Mouse (Mus musculus): ENCODE measurements around the gene Iqsec1. TPM values are rescaled to one million over a fixed set of nuclear protein-coding genes. Genes with fewer than 3 reads are reported as not detected.
A peak's percentile ranks its signal among the peaks of the same experiment; 100 is the strongest.

Gene Iqsec1
- polyA plus RNA-seq, 1 experiment from 2014 or later: 14.6 TPM

- peak overlapping the region; percentile 74 for H3K4me2 ChIP-seq
- ATAC-seq (ENCODE audit: low FRiP score): peak; percentile 88
- H3K4me3 ChIP-seq (ENCODE audit: low read depth, low read length): peak overlapping the region; percentile 25
- H3K27me3 ChIP-seq (ENCODE audit: control insufficient read depth, insufficient read depth, low read length): no peaks in the 10 kb centered on the region; the same call in 1 of the 2 replicates
- no peaks in the 10 kb centered on the region for H3K9me3 ChIP-seq (ENCODE audit: control insufficient read depth, low read length)
- 12% methylated on average over 19 of the region's 19 CpGs for WGBS
- peaks cover 59% of the 10 kb centered on the region for H3K4me1 ChIP-seq (ENCODE audit: control insufficient read depth, insufficient read depth, low read length)
- peak overlapping the region; percentile 99 for H3K27ac ChIP-seq (ENCODE audit: low read depth, low read length)
- peak overlapping the region; percentile 83 for H3K9ac ChIP-seq (ENCODE audit: low read length)
- DNase-seq (ENCODE audit: low spot score, missing footprints): peak; percentile 97
- H3K36me3 ChIP-seq (ENCODE audit: control insufficient read depth, insufficient read depth, low read length): no peaks in the 10 kb centered on the region
These were observed 206.3 kb downstream of the Iqsec1 start for GRCm38 (mm10) chr6:90781921-90782770.

- Histone ChIP-seq H3K36me3 (ENCODE audit: control insufficient read depth, insufficient read depth, low read length) (no peaks in the 10 kb centered on the region), H3K9ac (ENCODE audit: low read length) (peak overlapping the region; percentile 83), H3K4me2 (peak overlapping the region; percentile 74), H3K4me3 (ENCODE audit: low read depth, low read length) (peak overlapping the region; percentile 25), H3K27me3 (ENCODE audit: control insufficient read depth, insufficient read depth, low read length) (no peaks in the 10 kb centered on the region), H3K9me3 (ENCODE audit: control insufficient read depth, low read length) (no peaks in the 10 kb centered on the region), H3K4me1 (ENCODE audit: control insufficient read depth, insufficient read depth, low read length) (peaks cover 50% of the 10 kb centered on the region), H3K27ac (ENCODE audit: low read depth, low read length) (peak overlapping the region; percentile 99; the same call in 1 of the 2 replicates)
- DNase-seq (ENCODE audit: low spot score, missing footprints) (no peak), ATAC-seq (ENCODE audit: low FRiP score) (no peak)
- 49% methylated on average over 2 of the region's 2 CpGs for WGBS
These were observed 208.0 kb downstream of the Iqsec1 start for GRCm38 (mm10) chr6:90780532-90780931.

DNA sequence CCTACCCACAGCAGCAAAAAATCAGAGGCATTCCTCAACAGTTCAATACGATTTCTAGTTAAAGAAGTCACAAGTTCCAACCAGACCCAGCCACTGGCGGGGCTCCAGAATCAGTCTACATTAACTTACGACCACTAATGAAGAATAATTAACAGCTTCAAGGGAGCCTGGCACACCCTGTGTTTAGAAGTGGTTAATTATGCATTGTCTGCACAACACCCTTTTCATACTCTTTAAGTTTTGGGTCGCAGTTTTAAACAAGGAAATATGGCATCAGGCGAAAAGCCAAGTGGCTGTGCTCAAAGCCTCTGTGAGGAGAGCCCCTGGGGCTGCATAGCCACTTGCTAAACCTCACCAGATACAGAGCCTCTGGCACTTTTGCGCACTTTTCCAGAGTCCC is 209.6 kb downstream of the Iqsec1 start:
- no peaks in the 10 kb centered on the region for H3K27me3 ChIP-seq (ENCODE audit: control insufficient read depth, insufficient read depth, low read length)
- ATAC-seq (ENCODE audit: low FRiP score) (no peak), DNase-seq (ENCODE audit: low spot score, missing footprints) (no peak)
- H3K4me3 ChIP-seq (ENCODE audit: low read depth, low read length): no peak overlapping the region
- WGBS: 85% methylated on average over 6 of the region's 6 CpGs
- H3K27ac ChIP-seq (ENCODE audit: low read depth, low read length): no peak overlapping the region
- H3K9ac ChIP-seq (ENCODE audit: low read length): 0 out of 2 replicates have a peak overlapping the region, but pooled peaks have one; percentile 20
- no peak overlapping the region for H3K4me2 ChIP-seq
- H3K36me3 ChIP-seq (ENCODE audit: control insufficient read depth, insufficient read depth, low read length): no peaks in the 10 kb centered on the region
- H3K4me1 ChIP-seq (ENCODE audit: control insufficient read depth, insufficient read depth, low read length): peaks cover 44% of the 10 kb centered on the region
- H3K9me3 ChIP-seq (ENCODE audit: control insufficient read depth, low read length): no peaks in the 10 kb centered on the region

GRCm38 (mm10) chr6:90777302-90777701 is 211.2 kb downstream of the Iqsec1 start:
- peaks cover 30% of the 10 kb centered on the region for H3K4me1 ChIP-seq (ENCODE audit: control insufficient read depth, insufficient read depth, low read length)
- 90% methylated on average over 1 of the region's 1 CpGs for WGBS
- no peaks in the 10 kb centered on the region for H3K9me3 ChIP-seq (ENCODE audit: control insufficient read depth, low read length)
- no peak for DNase-seq (ENCODE audit: low spot score, missing footprints)
- H3K27me3 ChIP-seq (ENCODE audit: control insufficient read depth, insufficient read depth, low read length): no peaks in the 10 kb centered on the region
- H3K4me3 ChIP-seq (ENCODE audit: low read depth, low read length): no peak overlapping the region
- H3K4me2 ChIP-seq: no peak overlapping the region
- H3K36me3 ChIP-seq (ENCODE audit: control insufficient read depth, insufficient read depth, low read length): no peaks in the 10 kb centered on the region
- H3K9ac ChIP-seq (ENCODE audit: low read length): no peak overlapping the region
- no peak for ATAC-seq (ENCODE audit: low FRiP score)
- no peak overlapping the region for H3K27ac ChIP-seq (ENCODE audit: low read depth, low read length)

DNA sequence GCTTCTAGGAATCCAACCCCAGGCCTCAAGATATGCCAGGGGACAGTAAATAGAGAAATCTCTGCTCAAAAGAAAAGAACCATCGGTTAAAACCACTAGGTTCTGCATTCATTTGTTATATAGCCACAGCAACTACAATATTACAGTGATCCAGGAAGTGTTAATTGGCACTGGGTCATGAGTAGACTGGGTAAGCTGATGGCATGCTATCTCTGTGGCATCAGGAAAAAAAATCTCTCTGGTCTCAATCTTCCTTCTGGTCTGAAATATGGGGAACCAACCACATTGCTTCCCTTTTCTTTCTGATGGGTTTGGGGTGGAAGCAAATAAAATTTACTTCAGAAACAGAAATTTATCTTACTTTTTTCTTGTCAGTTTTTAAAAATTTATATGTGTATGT is 212.9 kb downstream of the Iqsec1 start:
- no peak overlapping the region for H3K9ac ChIP-seq (ENCODE audit: low read length)
- 94% methylated on average over 1 of the region's 1 CpGs for WGBS
- no peak overlapping the region for H3K4me2 ChIP-seq
- no peak for DNase-seq (ENCODE audit: low spot score, missing footprints)
- H3K4me1 ChIP-seq (ENCODE audit: control insufficient read depth, insufficient read depth, low read length): peaks cover 15% of the 10 kb centered on the region
- no peaks in the 10 kb centered on the region for H3K9me3 ChIP-seq (ENCODE audit: control insufficient read depth, low read length)
- ATAC-seq (ENCODE audit: low FRiP score): no peak
- no peak overlapping the region for H3K4me3 ChIP-seq (ENCODE audit: low read depth, low read length)
- no peaks in the 10 kb centered on the region for H3K36me3 ChIP-seq (ENCODE audit: control insufficient read depth, insufficient read depth, low read length)
- H3K27me3 ChIP-seq (ENCODE audit: control insufficient read depth, insufficient read depth, low read length): no peaks in the 10 kb centered on the region
- H3K27ac ChIP-seq (ENCODE audit: low read depth, low read length): no peak overlapping the region

DNA sequence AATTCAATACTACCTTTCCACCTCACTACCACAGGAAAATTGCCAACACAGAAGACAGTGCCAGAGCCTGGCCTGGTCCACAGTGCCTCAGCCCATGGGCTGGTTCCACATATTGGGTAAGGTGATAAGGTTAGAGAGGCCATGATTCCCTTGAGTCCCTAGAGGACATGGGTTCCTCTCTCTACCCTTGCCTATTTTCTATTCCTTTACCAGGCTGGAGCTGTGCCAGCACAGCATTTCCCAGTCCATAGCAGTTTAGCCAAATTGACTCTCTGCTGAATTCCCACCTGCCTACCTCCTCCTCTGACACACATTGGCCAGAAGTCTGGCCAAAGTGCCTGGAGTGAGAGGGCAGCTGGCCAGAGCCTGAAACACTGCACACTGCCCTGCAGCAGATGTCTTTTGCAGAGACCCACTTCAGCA is 214.7 kb downstream of the Iqsec1 start:
- no peaks in the 10 kb centered on the region for H3K9me3 ChIP-seq (ENCODE audit: control insufficient read depth, low read length)
- H3K27ac ChIP-seq (ENCODE audit: low read depth, low read length): no peak overlapping the region
- no peak overlapping the region for H3K4me2 ChIP-seq
- H3K4me1 ChIP-seq (ENCODE audit: control insufficient read depth, insufficient read depth, low read length): no peaks in the 10 kb centered on the region; the same call in 1 of the 2 replicates
- H3K36me3 ChIP-seq (ENCODE audit: control insufficient read depth, insufficient read depth, low read length): no peaks in the 10 kb centered on the region
- H3K4me3 ChIP-seq (ENCODE audit: low read depth, low read length): no peak overlapping the region
- no peak overlapping the region for H3K9ac ChIP-seq (ENCODE audit: low read length)
- DNase-seq (ENCODE audit: low spot score, missing footprints) (no peak), ATAC-seq (ENCODE audit: low FRiP score) (no peak)
- H3K27me3 ChIP-seq (ENCODE audit: control insufficient read depth, insufficient read depth, low read length): no peaks in the 10 kb centered on the region

GRCm38 (mm10) chr6:90772120-90772519 is 216.4 kb downstream of the Iqsec1 start:
- ATAC-seq (ENCODE audit: low FRiP score): no peak
- no peak overlapping the region for H3K4me2 ChIP-seq
- WGBS: 86% methylated on average over 5 of the region's 5 CpGs
- no peak for DNase-seq (ENCODE audit: low spot score, missing footprints)
- H3K4me1 ChIP-seq (ENCODE audit: control insufficient read depth, insufficient read depth, low read length): no peaks in the 10 kb centered on the region
- H3K27ac ChIP-seq (ENCODE audit: low read depth, low read length): no peak overlapping the region
- H3K9ac ChIP-seq (ENCODE audit: low read length): no peak overlapping the region
- no peaks in the 10 kb centered on the region for H3K9me3 ChIP-seq (ENCODE audit: control insufficient read depth, low read length)
- H3K4me3 ChIP-seq (ENCODE audit: low read depth, low read length): no peak overlapping the region
- H3K36me3 ChIP-seq (ENCODE audit: control insufficient read depth, insufficient read depth, low read length): no peaks in the 10 kb centered on the region
- no peaks in the 10 kb centered on the region for H3K27me3 ChIP-seq (ENCODE audit: control insufficient read depth, insufficient read depth, low read length)

- 89% methylated on average over 2 of the region's 2 CpGs for WGBS
- Histone ChIP-seq H3K9me3 (ENCODE audit: control insufficient read depth, low read length) (no peaks in the 10 kb centered on the region), H3K27ac (ENCODE audit: low read depth, low read length) (no peak overlapping the region), H3K4me1 (ENCODE audit: control insufficient read depth, insufficient read depth, low read length) (peaks cover 12% of the 10 kb centered on the region), H3K27me3 (ENCODE audit: control insufficient read depth, insufficient read depth, low read length) (no peaks in the 10 kb centered on the region), H3K9ac (ENCODE audit: low read length) (no peak overlapping the region), H3K4me3 (ENCODE audit: low read depth, low read length) (no peak overlapping the region), H3K4me2 (no peak overlapping the region), H3K36me3 (ENCODE audit: control insufficient read depth, insufficient read depth, low read length) (no peaks in the 10 kb centered on the region)
- DNase-seq (ENCODE audit: low spot score, missing footprints) (no peak), ATAC-seq (ENCODE audit: low FRiP score) (no peak)
These were observed 220.0 kb downstream of the Iqsec1 start for GRCm38 (mm10) chr6:90768526-90768925.

GRCm38 (mm10) chr6:90767874-90768273 is 220.6 kb downstream of the Iqsec1 start:
- WGBS: 100% methylated on average over 1 of the region's 1 CpGs

More at GRCm38 (mm10) chr6:90767874-90768273, 220.6 kb downstream of the Iqsec1 start:
- Histone ChIP-seq H3K36me3 (ENCODE audit: control insufficient read depth, insufficient read depth, low read length) (no peaks in the 10 kb centered on the region), H3K9me3 (ENCODE audit: control insufficient read depth, low read length) (no peaks in the 10 kb centered on the region), H3K4me2 (no peak overlapping the region), H3K27me3 (ENCODE audit: control insufficient read depth, insufficient read depth, low read length) (no peaks in the 10 kb centered on the region), H3K4me3 (ENCODE audit: low read depth, low read length) (no peak overlapping the region), H3K9ac (ENCODE audit: low read length) (no peak overlapping the region), H3K4me1 (ENCODE audit: control insufficient read depth, insufficient read depth, low read length) (peaks cover 12% of the 10 kb centered on the region), H3K27ac (ENCODE audit: low read depth, low read length) (no peak overlapping the region)
- DNase-seq (ENCODE audit: low spot score, missing footprints) (no peak), ATAC-seq (ENCODE audit: low FRiP score) (no peak)
